Mouse (Mus musculus) regulatory T cell (primary cell): ENCODE measurements around the gene R3hdm2.

Source experiments
- in situ Hi-C: fragments of 300-600 bp; cut with MboI, MseI; formaldehyde crosslinking; loops from one replicate; pipeline ENCODE4 v1.15.1; 2025; ENCODE audit warnings: high pct_unique_total_duplicates

The R3hdm2 gene

DNA sequence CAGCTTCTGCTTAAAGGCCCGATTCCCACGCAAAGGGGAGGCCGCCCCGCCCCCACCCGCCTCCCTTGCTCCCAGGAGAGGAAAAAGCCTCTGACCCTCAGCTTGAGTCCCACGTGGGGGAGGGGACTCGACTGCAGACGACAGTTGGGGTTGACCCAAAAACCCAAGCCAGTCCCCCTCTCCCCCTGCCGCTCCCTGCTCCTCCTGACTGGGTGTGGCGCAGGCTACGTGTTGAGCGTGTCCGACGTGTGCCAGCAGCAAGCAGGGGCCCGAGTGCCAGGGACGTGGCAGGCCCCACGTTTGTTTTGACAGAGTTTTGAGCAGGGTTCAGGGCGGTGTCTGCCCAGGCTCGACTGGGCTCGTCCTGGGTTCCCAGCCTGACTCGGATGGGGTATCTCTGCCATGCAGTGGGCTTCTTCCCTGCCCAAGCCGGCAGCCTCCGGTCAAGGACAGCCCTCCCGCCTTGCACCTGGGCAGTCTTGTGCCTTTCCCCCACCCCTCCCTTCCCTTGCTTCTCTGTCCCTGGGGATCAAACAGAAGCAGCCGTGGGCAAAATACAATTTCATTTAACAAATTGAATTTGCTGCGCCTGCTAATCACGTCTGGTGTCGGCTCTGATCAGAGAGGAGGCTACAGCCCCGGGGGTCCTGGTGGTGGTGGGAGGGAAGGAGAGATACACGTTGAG lies 136.6 kb downstream of the R3hdm2 start:
- in situ Hi-C loops, result no loop called here

DNA sequence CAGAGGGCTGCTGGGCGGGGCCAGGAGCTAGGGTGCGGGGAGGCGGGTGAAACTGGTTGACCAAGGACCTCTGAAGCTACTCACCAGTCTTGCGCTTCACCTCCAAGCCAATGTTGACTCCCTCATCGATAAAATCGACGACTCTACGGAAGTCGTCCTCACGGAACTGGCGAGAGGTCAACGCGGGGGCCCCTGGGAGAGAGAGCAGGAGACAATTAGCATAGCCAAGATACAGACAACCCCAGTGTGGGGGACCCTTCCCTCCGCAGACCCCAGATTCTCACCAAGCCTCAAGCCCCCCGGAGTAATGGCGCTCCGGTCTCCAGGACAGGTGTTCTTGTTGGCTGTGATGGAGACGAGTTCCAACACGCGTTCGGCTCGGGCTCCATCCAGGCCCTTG lies 137.8 kb downstream of the R3hdm2 start:
- in situ Hi-C loops, result no loop called here

DNA sequence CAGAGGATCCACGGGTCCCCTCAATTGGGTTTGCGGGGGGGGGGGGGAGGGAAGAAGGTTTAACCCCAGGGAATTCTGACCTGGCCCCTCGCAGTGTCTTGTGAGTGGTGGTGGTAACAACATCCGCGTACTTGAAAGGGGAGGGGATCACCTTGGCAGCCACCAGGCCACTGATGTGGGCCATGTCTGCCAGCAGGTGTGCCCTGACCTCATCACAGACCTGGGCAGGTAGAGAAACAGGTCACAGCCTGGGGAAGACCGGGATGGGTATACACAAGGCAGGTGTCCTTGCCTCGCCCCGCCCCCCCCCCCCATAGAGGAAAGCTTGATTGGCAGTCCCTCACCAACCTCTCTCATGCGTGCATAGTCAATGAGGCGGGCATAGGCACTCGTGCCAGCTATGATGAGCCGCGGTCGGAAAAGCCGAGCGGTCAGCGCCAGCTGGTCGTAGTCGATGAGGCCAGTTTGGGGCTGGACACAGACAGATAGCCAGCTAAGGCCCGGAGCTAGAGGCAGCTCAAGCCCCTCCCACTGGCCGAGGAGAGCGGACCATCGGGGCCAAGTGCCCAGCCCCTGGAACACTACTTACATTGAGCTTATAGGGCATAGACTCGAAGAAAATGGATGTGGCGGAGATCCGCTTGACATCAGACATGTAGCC lies 139.0 kb downstream of the R3hdm2 start:
- in situ Hi-C loops, result no loop called here

DNA sequence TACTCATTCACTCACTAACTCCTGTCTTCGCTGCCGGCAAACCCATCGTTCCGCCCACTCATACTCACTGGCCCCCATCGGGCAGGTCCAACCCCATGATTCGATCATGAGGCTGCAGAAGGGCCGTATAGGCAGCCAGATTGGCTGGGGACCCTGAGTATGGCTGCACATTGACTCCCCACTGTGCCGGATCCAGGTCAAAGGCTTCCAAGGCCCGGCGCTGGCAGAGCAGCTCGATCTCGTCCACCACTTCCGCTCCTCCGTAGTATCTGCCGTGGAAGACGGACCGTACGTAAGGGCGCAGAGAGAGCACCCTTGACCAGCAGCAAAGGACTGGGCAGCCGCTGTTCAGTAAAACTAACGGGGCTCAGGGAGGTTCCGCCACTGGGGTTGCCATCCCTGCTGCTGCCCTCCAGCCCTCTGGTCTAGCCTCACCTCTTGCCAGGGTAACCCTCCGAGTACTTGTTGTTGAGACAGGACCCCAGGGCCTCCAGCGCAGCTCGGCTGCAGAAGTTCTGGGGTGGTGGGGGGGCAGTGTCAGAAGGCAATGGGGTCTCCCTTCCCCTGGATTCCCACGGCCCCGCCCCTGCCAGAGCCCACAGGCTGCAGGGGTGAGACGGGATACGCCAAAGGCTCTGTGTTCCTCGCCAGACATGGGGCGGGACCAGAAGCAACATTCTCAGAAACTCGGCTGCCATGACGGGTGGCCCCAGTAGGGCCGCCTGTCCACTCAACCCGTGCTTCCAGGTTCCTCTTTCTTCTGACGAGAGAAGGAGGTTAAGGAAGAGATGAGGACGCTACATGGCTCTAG lies 140.0 kb downstream of the R3hdm2 start:
- in situ Hi-C loops, result no loop called here

DNA sequence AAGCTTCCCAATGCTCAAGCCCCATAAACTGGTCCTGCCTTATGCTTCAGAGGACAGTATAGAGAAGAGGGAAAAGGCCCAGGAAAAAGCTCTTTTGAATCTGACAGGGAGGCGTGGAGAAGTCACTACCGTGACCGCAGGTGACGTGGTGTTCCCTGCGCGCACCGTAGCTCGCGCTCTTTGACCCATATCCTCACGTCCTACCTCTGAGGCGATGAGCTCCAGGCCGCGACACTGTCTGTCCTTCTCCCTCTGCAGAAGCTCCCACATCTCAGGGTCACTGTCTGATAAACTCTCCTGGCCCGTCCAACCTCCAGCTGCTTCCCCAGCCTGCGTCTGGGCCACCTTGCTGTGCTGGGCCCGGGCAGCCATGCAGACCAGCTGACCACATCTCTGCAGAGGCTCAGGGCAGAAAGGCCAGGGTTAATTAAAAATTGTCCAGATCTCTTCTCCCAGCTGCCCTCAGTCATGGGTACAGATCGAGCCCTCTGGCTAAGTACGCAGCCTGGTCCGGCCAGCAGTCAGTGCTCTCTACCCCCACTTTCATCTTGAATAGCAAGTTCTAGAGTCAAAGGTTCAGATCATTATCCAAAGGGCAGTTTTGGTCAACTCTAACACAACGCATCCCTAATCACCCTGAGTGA lies 140.7 kb downstream of the R3hdm2 start:
- in situ Hi-C loops, result no loop called here

DNA sequence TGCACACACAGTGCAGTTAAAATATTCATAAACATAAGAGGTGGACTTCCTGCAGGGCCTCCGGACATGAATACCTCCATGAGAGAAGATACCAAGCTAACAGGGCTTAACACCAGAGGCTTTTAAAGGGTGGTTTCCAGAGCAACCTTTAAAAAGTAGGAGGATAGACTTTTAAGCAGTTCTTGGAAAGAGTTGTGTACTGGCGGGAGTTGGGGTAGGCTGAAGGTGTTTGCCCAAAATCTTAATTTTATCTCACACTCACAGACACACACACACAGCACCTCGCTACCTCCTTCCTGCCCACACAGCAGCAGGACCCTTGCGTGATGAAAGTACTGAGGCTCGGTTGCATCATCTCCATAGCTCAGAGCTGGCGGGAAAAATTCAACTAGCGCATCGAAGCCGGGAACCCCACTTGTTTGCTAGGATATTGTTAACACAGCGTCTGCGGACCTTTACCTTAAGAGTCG lies 141.5 kb downstream of the R3hdm2 start:
- in situ Hi-C loops, result no loop called here

DNA sequence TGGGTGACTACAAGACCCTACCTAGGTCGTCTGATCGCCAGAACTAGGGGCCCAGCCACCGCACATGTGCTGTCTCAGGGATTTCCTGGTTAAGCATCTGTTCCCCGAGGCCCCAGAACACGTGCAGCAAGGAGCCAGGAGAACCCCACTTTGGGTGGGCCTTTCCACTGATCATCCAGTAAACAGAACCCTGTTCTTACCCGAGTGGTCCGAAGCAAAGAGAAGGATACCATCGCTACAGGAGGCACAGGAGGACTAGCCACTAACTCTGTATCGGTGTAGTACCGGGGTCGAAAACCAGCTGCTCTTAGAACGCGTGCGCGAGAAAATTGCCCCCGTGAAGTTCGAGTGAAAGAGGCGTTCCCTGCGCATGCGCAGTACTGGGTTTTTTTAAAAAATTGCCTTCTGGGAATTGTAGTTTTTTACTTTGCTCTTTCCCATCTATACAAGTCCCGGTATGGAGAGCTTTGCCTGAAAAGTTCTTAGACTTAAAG lies 142.0 kb downstream of the R3hdm2 start, which contains the start of gene Shmt2:
TSS of gene Shmt2 (minus strand) at position 357 of the 494 bp plus-strand sequence.
- in situ Hi-C loops, result no loop called here

DNA sequence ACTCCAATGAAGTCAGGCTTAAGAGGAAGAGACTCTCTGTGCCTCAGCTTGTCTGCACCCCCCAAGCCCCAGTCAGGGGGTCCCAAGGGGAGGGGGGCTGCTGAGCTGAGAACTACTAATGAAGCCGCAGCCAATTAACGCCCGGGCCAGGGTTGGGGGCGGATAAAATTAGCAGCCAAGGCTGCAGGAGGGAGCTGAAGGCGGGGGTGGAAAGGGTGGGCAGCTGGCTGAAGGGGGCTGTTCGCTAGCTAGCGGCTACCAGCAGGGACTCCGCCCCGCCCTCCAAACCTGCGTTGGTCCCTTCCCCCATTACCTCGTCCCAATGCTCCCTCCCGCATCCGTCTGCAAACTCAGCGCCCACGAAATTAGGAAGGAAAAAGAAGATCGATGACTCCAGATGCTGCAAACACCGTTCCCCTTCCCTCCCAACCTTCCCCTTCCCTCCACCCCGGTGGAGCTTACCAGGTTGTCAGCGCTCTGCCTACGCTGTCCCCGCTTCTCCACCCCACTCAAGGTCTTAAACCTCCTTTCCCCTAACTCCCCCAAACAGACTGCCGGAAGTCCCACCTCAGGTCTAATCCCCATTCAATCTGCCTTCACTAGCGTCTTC lies 144.6 kb downstream of the R3hdm2 start:
- in situ Hi-C loops, result no loop called here

DNA sequence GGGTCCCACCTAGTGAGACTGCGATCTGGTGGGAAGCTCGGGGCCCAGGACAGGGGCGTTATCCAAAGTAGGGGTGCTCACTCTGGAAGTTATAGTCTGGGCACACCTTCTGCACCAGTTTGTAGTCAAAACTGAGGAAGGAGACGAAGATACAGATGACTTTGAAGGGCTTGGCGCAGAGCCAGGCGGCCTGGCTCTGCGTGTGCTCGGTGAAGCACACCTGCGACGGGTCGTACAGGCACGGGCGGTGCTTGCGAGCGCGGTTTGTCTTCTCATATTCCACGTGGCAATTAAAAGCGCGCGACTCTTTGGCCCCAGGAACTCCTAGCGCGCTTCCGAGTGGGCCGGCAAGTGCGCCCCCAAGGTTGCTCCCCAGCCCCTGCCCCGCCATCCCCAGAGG lies 145.9 kb downstream of the R3hdm2 start:
- in situ Hi-C loops, result no loop called here

DNA sequence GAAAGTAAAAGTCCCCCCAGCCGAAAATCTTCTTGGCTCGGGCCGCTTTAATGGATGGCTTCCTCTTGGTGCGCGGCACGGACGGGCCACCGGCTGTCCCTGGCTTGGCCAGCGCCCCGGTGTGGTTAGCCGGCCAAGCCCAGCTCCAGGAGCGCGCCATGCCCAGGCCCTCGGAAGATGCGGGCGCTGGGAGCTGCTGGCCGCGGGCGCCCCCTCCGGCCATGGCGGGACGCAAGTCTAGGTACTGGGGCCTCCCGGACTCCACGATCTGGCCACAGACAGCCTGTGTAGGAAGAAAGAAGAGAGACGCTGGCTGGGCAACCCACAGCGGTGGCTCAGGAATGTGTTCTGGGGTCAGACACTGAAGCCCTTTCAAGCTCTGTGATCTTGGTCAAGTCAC lies 146.6 kb downstream of the R3hdm2 start:
- in situ Hi-C loops, result no loop called here

DNA sequence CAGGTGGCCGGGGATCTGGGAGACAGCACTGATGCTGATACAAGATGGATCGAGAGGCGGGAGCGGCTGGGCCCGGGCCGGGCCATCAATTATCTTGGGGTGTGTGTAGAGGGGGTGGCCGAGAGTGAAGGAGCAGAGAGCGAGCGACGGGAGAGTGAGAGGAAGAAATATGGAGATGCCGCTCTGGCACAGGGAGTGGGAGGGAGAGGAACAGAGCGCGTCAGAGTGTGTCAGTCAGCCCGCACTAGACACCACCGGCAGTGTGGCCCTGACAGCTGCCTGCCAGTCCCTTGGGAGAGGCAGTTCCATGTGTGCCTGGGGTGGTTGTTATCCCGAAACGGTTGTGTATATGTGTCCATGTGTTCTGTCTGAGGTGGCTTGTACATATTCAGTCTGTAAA lies 147.4 kb downstream of the R3hdm2 start:
- in situ Hi-C loops, result no loop called here

DNA sequence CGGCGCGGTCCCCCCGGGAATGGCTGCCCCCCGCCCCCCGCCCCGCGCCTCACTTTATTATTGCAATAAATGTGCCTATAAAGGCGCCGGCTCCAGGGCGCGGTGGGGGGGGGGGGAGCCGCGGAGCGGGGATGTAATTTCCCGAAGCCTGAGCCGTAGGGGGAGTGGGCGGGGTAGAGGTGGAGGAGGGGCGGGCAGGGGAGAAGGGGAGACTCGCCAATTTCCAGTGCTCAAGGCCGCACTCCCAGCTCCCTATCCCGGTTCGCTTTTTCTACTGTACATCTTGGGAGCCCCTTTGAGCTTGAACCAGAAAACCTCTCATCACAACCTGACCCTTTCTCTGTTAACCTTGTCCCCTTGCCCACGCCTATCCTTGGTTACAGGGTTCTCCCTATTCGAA lies 150.8 kb downstream of the R3hdm2 start:
- in situ Hi-C loops, result no loop called here

DNA sequence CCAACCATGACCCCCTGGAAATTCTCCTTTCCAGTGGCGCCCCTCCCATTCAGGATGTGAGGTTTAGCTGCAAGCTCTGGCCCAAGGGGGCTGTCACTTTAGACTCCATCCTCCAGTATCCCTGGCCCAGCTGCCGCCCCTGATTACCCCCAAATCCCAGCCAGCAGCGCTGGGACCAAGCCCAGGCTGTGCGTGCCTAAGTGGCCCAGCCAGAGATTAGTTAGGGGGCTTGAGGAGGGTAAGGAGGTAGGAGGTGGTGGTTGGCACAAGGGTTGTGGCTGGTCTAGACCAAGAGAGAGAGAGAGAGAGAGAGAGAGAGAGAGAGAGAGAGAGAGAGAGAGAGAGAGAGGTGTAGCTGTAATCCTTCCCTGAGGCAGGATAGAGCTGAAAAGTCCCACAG lies 151.4 kb downstream of the R3hdm2 start:
- in situ Hi-C loops, result no loop called here

DNA sequence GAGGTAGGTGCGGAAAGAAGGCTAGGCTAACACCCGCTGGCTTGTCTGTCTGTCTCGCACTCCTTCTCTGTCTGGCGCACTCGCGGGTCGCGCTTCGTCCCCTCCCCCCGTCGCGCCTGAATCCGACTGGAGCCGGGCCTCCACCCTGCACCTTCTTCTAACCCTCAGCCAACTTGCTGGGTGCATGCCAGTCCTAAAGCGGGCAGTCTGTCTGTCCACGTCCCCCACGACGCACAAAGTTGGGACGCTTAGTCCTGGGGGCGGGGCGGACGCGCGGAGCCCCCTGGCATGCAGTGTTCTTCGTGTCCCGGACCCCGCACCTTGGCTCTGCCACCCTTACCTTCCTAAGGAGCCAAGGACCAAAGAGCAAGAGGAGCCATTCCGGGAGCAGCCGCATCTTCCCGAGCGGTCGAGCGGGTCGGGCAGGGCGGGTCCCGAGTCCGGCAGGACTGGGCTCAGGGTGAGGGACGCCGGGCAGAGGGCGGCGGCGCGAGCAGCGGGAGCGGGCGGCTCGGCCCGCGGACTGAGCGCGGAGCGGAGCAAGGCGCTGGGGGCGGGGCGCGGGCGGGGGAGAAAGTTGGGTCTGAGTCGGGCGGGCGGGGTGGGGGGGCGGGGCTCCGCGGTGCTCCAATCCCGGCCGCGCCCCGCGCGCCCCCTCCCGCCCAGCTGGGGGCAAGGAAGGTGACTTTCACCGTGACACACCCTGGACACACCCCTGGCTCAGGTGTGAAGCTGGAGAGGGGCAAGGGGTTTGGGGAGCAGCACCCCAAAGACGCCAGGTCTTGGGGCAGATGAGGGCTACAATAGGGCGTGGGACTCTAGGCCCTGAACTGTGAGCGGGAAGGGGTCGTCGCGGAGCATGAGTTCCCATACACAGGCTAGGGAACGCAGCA lies 154.2 kb downstream of the R3hdm2 start, which contains the start of gene Nxph4:
TSS of gene Nxph4 (minus strand) at position 524 of the 893 bp plus-strand sequence.
- in situ Hi-C loops, result no loop called here

DNA sequence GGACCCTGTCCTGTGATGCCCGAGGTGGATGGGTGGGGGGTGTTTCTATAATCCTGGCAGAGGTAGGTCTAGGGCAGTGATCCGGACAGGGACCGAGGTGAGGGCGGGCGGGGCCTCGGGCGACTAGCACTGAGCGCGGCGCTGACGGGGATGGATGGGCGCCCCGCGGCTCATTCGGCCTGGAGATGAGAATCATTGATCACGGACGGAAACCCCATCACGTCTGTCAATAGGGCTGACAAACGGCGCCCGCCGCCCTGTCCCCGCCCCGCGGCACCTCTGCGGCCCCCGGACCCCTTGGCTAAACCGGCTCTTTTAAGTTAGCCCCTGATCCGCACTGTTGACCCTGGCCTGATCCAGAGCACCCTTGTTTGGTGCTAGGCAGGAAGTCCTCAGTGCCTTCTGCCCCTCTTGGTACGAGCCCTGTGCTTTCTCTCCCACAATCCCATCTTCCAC lies 154.8 kb downstream of the R3hdm2 start:
- in situ Hi-C loops, result no loop called here

DNA sequence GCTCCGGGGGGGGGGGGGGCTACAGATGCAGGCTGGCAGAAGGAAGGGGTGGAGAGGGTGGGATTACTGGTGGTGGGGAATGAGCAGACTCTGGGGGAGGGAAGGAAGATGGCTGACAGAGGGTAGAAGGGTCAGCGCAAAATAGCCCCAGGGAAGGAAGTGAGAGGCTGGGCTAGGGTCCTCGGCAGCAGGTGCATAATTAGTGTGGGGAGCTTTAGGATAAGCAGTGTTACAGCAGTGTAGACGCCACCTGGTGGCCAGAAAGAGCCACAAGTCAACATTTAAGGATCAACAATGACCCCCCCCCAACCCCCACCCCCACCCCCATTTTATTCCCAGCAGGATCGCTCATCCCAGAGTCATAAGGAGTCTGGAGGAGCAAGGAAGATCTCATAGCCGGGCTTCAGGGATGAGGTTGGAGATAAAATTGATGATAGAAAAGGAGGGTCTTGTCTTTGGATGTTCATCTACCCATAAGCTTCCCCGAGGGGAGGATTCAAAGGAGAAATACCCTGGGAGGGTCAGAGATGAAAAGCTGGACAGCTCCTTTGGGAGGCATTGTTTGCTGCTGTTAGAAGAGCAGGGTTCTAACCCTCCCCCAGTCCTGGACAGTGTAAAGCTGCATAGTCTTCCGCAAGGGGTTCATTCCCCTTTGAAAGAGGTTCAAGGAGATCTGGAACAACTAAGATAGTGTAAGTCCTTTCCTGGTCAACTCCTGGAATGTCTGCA lies 156.6 kb downstream of the R3hdm2 start:
- in situ Hi-C loops, result no loop called here

DNA sequence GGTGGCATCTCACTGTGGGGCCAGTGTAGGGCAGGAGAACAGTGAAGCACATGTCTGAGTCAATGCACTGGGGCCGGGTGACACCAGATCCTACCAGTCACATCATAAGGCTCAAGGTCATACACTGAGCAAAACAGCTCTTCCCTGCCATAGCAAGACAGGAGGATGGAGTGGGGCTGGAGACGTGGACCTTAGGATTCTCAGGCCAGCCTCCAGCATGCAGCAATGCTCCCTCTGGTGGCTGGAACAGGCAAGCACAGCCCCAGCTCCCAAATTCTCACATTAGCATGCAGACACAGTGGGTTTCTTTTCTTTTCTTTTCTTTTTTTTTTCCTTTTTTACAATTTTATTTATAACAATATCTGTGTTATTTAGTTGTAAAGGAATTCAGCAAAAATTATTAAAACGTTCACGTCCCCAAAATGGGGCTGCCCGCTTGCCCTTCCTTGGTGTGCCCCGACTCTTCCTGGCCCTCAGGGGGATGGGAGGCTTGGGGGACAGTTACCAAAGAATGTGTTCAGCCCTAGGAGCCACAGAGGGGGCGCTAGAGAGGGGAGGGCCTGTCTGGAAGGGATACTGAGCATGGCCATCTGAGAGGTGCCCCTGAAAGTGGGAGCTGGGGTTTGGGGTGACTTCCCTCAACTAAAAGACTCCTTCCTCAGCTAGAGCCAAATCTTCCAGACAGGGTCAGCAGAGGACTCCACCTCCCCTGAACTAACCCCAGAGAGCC lies 157.9 kb downstream of the R3hdm2 start:
- in situ Hi-C loops, result no loop called here

DNA sequence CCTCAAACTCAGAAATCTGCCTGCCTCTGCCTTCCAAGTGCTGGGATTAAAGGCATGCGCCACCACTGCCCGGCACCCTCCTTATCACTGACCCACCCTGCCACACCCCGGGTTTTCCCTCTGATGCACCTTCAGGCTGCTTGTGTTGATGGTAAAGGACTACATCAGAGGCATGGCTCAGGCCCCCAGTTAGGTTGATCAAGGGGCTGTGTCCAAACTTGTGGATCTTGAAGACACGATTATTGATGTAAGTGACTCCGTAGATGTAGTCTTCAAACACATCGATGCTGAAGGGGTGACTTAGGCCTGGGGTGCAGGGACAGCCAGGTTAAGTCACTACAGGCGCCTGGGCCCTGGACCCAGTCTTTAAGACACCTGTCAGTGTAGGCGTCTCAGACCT lies 161.4 kb downstream of the R3hdm2 start:
- in situ Hi-C loops, result loop anchor here (5.0 kb wide), 1 partner anchor 34 kb away; no protein-coding TSS in a partner anchor

DNA sequence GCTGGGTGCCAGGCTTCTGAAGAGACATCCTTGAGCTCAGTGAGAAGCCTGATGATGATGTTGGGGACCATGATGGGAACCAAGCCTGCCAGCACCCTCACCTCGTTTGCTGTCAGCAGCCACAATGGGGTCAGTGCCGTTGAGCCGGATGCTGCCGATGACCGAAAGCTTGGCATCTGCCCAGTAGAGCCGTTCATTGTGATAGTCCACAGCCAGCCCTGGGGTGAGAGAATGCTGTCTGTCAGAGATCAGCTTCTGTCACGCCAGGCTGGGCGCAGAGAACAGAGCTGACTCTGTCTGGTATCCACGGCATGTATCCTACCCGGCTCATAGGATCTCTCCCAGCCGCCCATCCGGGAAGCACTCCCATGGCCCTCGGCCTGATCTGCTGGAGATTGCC lies 162.0 kb downstream of the R3hdm2 start:
- in situ Hi-C loops, result loop anchor here (5.0 kb wide), 1 partner anchor 35 kb away; no protein-coding TSS in a partner anchor
